Mouse (Mus musculus) midbrain, embryonic 11.5 days (tissue): Measurements from ENCODE around the gene Gng13. TPM values are rescaled to one million over a fixed set of nuclear protein-coding genes. Genes with fewer than 3 reads are reported as not detected.
"Not testable (repeated sequence)": the region's sequence is repeated elsewhere in the genome, so short reads cannot be mapped to it uniquely, and the experiment has no call there.

Experiments
- ATAC-seq: fragments of 200-750 bp; cut with Nextera tagmentation; 2 replicates; pipeline ENCODE4 v1.8.0; 2017; ENCODE audit warnings: moderate TSS enrichment, moderate library complexity; ENCODE audit not compliant: low FRiP score
- DNase-seq: peaks from one replicate; pipeline ENCODE4 v3.0.0; 2015; ENCODE audit warnings: low spot score; ENCODE audit errors: missing footprints
- H3K27ac ChIP-seq: fragments of 300-500 bp; sonication (generic); 2 replicates; pipeline ENCODE4 v1.5.1; 2014; ENCODE audit warnings: low read depth, low read length
- H3K27me3 ChIP-seq: fragments of 300-500 bp; sonication (generic); 2 replicates; pipeline ENCODE4 v1.6.1; 2014; ENCODE audit warnings: mild to moderate bottlenecking, low read length, moderate library complexity, mixed read lengths; ENCODE audit not compliant: control insufficient read depth, insufficient read depth
- H3K36me3 ChIP-seq: fragments of 300-500 bp; sonication (generic); 2 replicates; pipeline ENCODE4 v1.6.1; 2014; ENCODE audit warnings: mild to moderate bottlenecking, low read length, moderate library complexity, mixed read lengths; ENCODE audit not compliant: control insufficient read depth, insufficient read depth
- H3K4me1 ChIP-seq: fragments of 300-500 bp; sonication (generic); 2 replicates; pipeline ENCODE4 v1.6.1; 2014; ENCODE audit warnings: low read length; ENCODE audit not compliant: control insufficient read depth, insufficient read depth
- H3K4me2 ChIP-seq: fragments of 300-500 bp; sonication (generic); 2 replicates; pipeline ENCODE4 v1.6.1; 2014; ENCODE audit warnings: mild to moderate bottlenecking, moderate library complexity
- H3K4me3 ChIP-seq: fragments of 300-500 bp; sonication (generic); 2 replicates; pipeline ENCODE4 v1.5.1; 2014; ENCODE audit warnings: low read depth, low read length
- H3K9ac ChIP-seq: fragments of 300-500 bp; sonication (generic); 2 replicates; pipeline ENCODE4 v1.6.1; 2014; ENCODE audit warnings: low read length
- H3K9me3 ChIP-seq: fragments of 300-500 bp; sonication (generic); 2 replicates; pipeline ENCODE4 v1.6.1; 2016; ENCODE audit warnings: low read length; ENCODE audit not compliant: control insufficient read depth
- WGBS: fragments of 180-500 bp; shearing (Covaris S2); extraction: QIAGEN DNeasy Blood & Tissue Kit; methylation state at CpG from one replicate; pipeline ENCODE4 v1.1.7; 2014; 5-methylcytosine and 5-hydroxymethylcytosine counted together
- polyA plus RNA-seq: library from polyadenylated mRNA; unstranded; fragments of >200 nt; fragmentation: Nextera tagmentation; extraction: Ambion mirVana; gene quantifications from 2 replicates; pipeline ENCODE4 v1.2.1, GENCODE M21; 2014

Gene Gng13
- polyA plus RNA-seq, 1 experiment from 2014 or later, result 1.3 TPM

DNA sequence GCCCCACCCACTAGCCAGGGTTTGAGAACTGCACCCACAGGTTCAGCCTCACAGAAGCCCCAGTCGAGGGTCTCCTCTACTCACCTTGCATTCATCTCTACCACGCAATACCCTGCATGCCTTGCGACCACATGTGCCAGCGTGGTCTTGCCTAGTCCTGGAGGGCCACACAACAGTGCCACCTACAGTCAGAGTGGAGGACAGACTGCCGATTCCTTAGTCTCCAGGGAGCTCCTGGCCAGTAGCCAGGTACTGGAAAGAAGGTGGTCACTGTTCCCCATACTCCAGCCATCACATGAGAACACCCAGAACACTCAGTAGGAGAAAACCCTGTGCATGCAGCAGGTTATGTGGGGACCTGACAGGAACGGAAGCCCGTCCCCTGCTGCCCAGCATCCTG is 6.9 kb downstream of the Gng13 start:
- H3K9me3 ChIP-seq, result no peaks in the 10 kb centered on the region
- H3K9ac ChIP-seq, result no peak overlapping the region
- no peaks in the 10 kb centered on the region for H3K36me3 ChIP-seq
- no peak overlapping the region for H3K27ac ChIP-seq
- DNase-seq (peak; percentile 26), ATAC-seq (no peak)
- no peaks in the 10 kb centered on the region for H3K27me3 ChIP-seq
- H3K4me2 ChIP-seq, result no peak overlapping the region
- no peak overlapping the region for H3K4me3 ChIP-seq
- H3K4me1 ChIP-seq, result peaks cover 19% of the 10 kb centered on the region
- WGBS, result 76% methylated on average over 7 of the region's 7 CpGs

DNA sequence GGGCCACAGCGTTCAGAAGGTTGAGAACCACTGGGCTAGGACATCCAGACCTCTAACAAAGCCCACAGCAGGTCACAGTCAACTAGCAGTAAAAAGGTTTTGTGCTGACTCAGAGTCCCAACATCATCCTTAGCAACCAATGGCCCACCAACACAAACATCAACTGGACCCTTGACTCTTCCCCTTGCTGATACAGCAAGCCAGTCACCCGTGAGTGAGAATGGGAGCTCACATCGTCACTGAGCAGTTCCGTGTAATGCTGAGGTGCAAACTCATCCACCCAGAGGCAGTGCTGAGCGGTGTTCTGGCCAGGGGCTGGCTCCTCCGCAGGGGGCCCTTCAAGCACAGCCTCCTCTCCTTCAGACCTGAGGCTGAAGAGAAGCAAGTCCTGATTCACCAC is 8.3 kb downstream of the Gng13 start:
- Histone ChIP-seq H3K27ac (no peak overlapping the region), H3K4me2 (no peak overlapping the region), H3K4me1 (peaks cover 19% of the 10 kb centered on the region), H3K4me3 (no peak overlapping the region), H3K27me3 (no peaks in the 10 kb centered on the region), H3K36me3 (no peaks in the 10 kb centered on the region), H3K9me3 (no peaks in the 10 kb centered on the region), H3K9ac (no peak overlapping the region)
- ATAC-seq, result no peak
- peak; percentile 8 for DNase-seq
- 88% methylated on average over 6 of the region's 6 CpGs for WGBS

DNA sequence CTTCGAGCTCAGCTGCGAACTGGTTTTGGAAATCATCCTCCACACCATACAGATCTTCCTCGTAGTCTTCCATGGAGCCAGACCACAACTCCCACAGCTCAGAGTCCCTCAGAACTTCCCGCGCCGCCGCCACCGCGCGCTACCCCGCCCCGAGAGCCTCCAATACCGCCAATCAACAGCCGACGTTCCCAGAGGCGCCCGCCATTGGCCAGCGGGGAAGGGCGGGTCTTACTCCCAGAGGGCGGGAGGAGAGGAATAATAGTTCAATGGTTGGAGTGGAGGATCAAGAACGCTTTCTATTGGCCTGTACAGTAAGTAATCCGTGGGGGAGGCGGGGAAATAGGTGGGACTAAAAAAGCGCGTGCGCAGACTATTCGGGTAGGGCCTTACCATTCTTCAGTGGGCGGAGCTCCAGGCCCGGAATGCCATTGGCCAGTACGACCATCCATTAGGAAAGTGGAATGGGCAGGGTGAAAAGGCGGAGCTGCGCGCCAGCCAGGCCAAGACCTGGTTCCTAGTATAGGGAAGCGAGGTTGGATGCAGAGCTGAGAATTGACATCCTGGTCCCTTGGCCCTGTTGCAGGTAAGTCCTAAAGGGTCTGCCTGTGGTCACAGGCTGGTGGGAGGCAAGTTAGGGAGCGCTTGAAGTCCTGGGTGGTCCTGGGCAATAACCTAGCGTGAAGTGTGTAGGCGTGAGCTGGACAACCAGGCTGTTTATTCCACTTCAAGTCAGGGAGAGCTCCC is 10.5 kb downstream of the Gng13 start, which contains the start of the genes Chtf18 and Rpusd1:
Gene Chtf18, minus strand, starts transcription at position 155 of the 744 bp plus-strand sequence.
Gene Rpusd1, plus strand, starts transcription at position 406 of the 744 bp plus-strand sequence.
- Histone ChIP-seq H3K4me3 (peak within 1 kb of the TSS; percentile 61), H3K4me1 (peaks cover 19% of the 10 kb centered on the region), H3K9me3 (no peaks in the 10 kb centered on the region), H3K4me2 (peak within 1 kb of the TSS; percentile 96), H3K36me3 (no peaks in the 10 kb centered on the region), H3K27ac (no peak within 1 kb of the TSS), H3K27me3 (no peaks in the 10 kb centered on the region), H3K9ac (peak within 1 kb of the TSS; percentile 81)
- peak; percentile 99 for DNase-seq
- ATAC-seq, result peak; percentile 98
- WGBS, result 1% methylated on average over 37 of the region's 37 CpGs

DNA sequence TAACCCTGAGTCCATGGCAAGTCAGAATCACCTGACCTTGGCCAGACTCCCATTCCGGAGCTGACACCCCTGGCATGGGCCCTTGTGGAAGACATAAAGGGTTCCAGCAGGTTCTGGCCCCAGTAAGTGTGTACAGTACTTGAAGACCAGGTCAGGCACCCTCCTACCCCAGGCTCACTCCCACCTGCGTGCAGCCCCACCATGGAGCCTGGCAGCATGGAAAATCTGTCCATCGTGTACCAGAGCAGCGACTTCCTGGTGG is 11.0 kb downstream of the Gng13 start:
- Histone ChIP-seq H3K9ac (peak overlapping the region; percentile 75), H3K36me3 (no peaks in the 10 kb centered on the region), H3K27ac (no peak overlapping the region)

DNA sequence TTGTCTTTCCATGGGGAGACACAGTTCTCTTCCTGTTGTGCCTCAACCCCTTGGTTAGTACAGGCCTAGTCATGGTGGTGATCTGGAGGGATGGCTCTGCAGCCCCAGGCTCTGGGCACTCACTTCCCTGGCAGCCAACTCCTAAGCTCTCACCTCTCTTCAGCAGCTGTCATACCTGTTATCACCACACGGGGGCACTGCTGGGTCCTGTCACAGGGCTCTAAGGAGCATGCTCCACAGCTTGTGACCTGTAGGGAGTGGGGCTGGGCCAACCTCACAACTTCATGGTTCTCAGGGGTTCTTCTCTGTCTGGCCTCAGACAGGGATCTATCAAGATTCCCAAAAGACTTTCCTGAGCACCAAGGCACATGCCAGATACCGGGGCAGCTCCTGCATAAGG is 15.1 kb downstream of the Gng13 start:
- Histone ChIP-seq H3K27me3 (no peaks in the 10 kb centered on the region), H3K4me2 (no peak overlapping the region), H3K9me3 (no peaks in the 10 kb centered on the region), H3K9ac (no peak overlapping the region), H3K4me3 (no peak overlapping the region), H3K4me1 (peaks cover 11% of the 10 kb centered on the region), H3K36me3 (no peaks in the 10 kb centered on the region), H3K27ac (no peak overlapping the region)
- 20% methylated on average over 2 of the region's 2 CpGs for WGBS
- peak; percentile 99 for DNase-seq
- ATAC-seq, result no peak

More for the DNA sequence above, 11.0 kb downstream of the Gng13 start:
- no peaks in the 10 kb centered on the region for H3K27me3 ChIP-seq
- ATAC-seq (no peak; the same call in 1 of the 2 replicates), DNase-seq (no peak)
- no peaks in the 10 kb centered on the region for H3K9me3 ChIP-seq
- H3K4me1 ChIP-seq, result peaks cover 19% of the 10 kb centered on the region
- H3K4me2 ChIP-seq, result peak overlapping the region; percentile 91
- peak overlapping the region; percentile 61 for H3K4me3 ChIP-seq
- WGBS, result 32% methylated on average over 4 of the region's 4 CpGs

DNA sequence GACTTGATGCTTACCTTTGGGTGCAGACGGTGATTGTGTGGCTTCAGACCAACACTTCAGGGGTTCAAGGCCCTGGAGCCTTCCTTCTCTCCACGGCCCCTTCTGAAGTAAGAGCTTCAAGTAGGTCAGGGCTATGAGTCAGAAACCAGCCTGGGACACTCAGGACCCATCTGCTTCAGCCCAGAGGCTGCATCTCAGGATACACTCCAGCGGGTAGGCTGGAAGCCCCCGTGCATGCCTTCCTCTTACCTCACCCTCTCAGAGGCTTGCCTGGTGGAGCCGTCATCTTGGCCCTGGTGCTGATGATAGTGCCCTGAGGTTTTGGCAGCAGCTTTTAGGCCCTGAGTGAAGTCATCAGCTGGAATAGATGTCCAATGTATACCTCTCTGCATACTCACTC is 18.3 kb downstream of the Gng13 start:
- Histone ChIP-seq H3K4me2 (no peak overlapping the region), H3K9me3 (no peaks in the 10 kb centered on the region), H3K27me3 (no peaks in the 10 kb centered on the region), H3K4me3 (no peak overlapping the region), H3K27ac (no peak overlapping the region), H3K36me3 (no peaks in the 10 kb centered on the region), H3K9ac (no peak overlapping the region), H3K4me1 (no peaks in the 10 kb centered on the region)
- no peak for ATAC-seq
- WGBS, result 79% methylated on average over 5 of the region's 5 CpGs
- DNase-seq, result no peak

DNA sequence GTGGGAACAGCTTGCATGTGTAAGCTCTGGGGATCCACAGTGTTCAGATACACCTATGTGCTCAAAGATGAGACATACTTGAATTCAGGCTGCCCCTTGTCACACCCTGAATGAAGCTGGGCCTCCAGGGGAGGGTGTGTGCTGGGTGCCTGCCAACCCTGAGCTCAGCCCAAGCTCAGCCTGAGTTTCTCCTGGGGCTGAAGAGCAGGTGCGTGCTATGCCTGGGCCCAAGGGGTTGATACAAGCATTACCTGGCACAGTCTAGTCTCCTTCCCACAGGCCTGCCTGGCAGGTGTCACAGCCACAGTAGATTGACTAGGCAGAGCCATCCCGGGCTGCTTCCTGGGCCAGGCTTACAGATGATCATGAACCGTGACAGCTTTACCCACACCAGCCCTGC is 18.8 kb downstream of the Gng13 start, which contains the start of gene Mslnl:
Gene Mslnl, plus strand, starts transcription at position 298 of the 400 bp plus-strand sequence.
- Histone ChIP-seq H3K9me3 (no peaks in the 10 kb centered on the region), H3K4me1 (no peaks in the 10 kb centered on the region), H3K27me3 (no peaks in the 10 kb centered on the region), H3K9ac (no peak within 1 kb of the TSS), H3K4me3 (no peak within 1 kb of the TSS), H3K36me3 (no peaks in the 10 kb centered on the region), H3K27ac (no peak within 1 kb of the TSS), H3K4me2 (no peak within 1 kb of the TSS)
- WGBS, result 79% methylated on average over 3 of the region's 3 CpGs
- DNase-seq (no peak), ATAC-seq (no peak)

GRCm38 (mm10) chr17:25738861-25739260 is 21.9 kb downstream of the Gng13 start:
- H3K4me3 ChIP-seq, result no peak overlapping the region
- no peak overlapping the region for H3K4me2 ChIP-seq
- H3K27me3 ChIP-seq, result no peaks in the 10 kb centered on the region
- no peaks in the 10 kb centered on the region for H3K9me3 ChIP-seq
- no peaks in the 10 kb centered on the region for H3K36me3 ChIP-seq
- WGBS, result 67% methylated on average over 7 of the region's 7 CpGs
- H3K9ac ChIP-seq, result no peak overlapping the region
- H3K4me1 ChIP-seq, result no peaks in the 10 kb centered on the region
- no peak overlapping the region for H3K27ac ChIP-seq
- no peak for ATAC-seq
- DNase-seq, result no peak

GRCm38 (mm10) chr17:25741471-25741870 is 24.5 kb downstream of the Gng13 start:
- H3K27ac ChIP-seq, H3K4me1 ChIP-seq, H3K9me3 ChIP-seq, H3K9ac ChIP-seq, ATAC-seq, H3K4me3 ChIP-seq, DNase-seq, H3K36me3 ChIP-seq, H3K27me3 ChIP-seq, H3K4me2 ChIP-seq: not testable (repeated sequence)
- WGBS, result 66% methylated on average over 12 of the region's 12 CpGs
